Mouse (Mus musculus) gastrocnemius, postnatal 10 days (tissue): ENCODE results near the gene Map4k3. TPM values are rescaled to one million over a fixed set of nuclear protein-coding genes. Genes with fewer than 3 reads are reported as not detected.

Experiments used
- DNase-seq: peaks from one replicate; pipeline ENCODE4 v3.0.0; 2021; ENCODE audit warnings: mixed read lengths
- total RNA-seq, 2 experiments: library from RNA; stranded (reverse); gene quantifications; 2 replicates each; pipeline ENCODE4 v1.2.3; 2021

The Map4k3 gene
- total RNA-seq, 2 experiments from 2014 or later, result 21.8 to 28.5 TPM

DNA sequence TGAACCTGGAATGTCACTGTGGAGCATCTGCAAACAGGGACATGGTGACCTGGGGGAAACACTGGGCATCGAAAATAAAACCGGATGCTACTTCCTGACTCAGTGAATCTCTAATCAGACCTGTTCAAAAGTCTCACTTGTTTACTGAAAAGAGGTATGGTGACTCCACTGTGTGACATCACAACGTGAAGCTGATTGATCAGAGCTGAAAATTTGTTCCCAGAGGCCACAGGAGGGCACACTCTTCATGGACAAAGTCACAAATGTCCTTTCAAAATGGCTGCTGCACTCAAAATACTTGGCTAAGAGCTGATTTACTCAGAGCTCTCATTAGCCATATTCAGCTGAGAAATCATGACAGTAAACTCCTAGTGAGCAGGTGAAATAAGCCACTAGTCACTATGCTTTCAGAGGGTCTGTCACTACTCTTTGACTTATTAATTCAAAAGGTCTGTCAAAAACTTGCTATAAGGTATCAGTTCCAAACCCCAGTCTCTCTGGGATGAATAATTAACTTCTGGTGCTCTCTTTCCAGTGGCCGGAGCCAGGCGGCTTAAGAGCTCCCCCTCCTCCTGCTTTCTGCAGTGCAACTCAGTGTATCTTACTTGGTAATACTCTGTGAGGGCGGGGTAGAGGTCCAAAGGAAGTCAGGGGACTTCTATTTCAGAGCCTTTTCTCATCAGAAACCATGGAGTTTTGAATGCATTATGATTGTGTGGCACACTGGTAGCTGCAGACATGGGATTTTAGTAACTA lies 44.3 kb downstream of the Map4k3 start:
- DNase-seq, result no peak

DNA sequence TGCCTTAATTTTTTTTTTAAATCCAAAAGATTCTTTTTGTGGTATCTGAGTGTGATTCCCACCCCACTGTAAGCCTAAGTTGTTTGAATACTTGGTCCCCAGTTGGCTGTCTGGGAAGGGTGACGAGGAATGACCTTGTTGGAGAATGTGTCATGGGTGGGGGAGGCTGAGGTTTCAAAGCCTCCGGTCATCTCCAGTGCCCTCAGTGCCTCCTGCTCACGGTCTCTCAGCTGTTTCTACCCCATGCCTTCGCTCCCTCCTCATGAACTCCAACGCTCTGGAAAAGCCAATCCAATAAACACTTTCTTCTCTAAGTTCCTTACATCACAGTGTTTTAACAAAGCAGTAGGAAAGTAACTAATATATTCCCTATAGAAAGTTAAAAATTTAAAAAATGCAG lies 45.2 kb downstream of the Map4k3 start:
- DNase-seq, result no peak

DNA sequence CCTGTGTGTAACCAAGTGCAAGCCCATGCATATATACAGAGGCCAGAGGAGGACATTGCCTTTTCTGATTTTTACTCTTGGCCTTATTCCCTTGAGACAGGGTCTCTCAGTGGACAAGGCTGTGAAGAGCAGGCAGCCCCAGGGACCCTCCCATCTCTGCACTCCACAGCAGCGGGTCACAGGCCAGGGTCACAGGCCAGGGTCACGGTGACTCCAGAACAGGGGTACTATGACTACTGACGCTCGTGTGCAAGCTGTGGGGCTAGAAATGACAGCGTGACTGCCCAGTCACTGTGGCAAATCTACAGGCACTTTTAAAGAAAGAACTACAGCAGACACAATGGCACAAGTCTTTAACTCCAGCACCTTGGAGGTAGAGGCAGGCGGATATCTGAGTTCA lies 50.1 kb downstream of the Map4k3 start:
- no peak for DNase-seq

DNA sequence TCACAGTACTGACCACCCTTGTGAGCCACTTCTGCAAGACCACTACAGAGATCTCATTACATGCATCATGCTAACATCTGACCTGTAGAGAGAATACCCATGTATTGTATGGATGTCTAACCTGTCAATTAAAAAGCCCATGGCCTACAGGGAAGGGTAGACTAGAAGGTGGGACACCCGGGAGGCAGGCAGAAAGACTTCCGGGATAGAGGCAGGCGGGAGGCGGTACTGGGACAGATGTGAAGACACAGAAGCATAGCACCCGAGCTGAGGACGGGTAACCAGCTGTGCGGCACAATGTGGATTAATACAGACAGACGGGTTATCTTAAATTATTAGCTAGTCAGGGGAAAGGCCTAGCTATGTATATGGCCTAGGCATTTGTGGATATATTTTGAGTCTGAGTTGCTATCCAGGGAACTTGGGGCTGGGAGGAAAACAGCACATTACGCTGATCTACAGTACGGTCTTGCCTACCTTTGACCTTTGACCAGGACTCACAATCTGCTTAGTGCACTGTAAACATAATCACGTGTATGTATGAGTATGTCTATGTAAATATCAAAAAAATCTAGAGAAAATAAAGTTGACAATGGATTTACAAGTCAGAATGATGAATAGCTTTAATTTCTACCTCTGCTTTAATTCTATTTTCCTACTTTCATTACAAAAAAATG lies 51.3 kb downstream of the Map4k3 start:
- DNase-seq, result no peak

DNA sequence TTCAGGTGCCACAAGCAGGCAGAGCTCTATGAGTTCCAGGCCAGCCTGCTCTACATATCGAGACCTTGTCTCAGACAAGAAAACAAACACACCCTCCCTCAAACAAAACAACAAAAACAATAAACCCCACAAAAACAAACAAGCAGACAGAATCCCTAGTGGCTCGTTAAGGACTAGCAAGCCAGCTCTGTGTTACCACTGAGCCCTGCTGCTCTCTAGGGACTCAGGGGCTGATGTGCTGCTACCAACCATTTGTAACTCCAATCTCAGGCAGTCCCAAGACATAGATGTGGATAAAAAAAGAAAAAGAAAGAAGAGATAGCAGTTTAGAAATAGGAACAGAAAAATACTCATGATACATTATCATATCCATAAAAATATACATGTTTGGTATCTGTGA lies 52.1 kb downstream of the Map4k3 start:
- no peak for DNase-seq

DNA sequence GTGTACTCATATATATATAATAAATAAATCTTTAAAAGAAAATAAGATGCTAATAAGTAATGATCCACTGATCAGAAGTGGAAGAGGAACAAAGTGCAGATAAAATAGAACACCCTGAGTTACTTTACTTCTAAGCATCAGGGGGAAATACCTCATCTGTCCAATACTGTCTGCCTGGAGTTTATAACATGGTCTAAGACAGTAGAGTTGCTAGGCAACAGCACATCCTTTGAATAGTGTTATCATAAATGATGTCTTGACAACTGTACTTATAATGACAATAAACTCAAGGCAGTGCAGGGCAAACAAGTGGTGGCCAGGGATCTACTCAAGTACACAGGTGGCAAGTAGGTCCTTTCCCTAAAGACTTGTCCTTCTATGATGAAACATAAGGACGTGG lies 57.9 kb downstream of the Map4k3 start:
- no peak for DNase-seq

DNA sequence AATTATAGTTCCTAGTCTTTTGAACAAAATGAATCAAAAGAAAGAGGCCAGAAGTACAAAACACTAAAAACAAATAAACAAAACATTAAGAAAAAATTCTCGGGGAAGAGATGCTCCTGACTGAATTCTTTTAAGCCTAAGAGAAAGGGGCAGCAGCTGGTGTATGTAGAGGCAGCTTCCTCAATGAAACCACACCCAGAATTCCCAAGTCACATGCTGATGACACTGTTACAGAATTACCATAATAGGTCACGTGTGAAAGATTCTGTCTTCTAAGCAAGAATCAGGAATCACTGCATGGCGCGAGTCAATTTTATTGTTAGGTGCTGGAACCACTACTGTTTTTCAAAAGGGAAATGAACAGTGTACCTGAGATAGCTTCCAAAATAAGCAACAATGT lies 64.7 kb downstream of the Map4k3 start:
- DNase-seq, result no peak

DNA sequence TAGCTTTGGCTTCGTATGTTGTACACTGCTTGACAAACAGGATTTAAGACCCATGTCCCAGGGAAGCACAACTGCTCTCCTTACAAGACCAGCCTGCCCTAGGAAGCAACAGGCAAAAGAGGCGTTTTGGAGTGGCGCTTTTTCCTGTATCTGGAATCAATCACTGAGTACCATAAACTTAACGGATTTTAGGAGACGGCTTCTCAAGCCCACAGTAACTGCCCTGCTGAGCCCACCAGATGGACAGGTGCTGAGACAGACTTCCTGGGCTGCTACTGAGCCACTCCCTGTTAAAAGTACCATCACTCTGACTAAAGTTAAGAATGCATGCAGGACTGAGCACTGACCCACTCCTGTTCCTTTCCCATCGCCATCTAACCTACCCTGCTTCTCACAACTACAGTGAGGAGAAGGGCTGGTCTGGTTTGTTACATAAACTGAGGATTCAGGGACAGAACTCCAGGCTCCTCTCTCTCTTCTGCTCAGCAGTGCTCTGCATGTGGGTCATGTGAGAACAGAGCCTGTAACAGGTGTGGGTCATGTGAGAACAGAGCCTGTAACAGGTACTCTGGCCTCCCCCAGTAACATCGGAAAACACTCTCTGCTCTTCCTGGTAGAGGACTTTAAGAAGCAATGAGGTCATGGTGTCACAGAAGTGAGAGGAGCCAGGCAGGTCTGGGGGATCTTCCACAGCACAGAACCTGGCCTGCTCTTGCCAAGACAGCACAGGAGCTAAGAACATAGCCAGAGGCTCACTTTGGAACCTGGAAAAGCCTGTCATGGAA lies 65.3 kb downstream of the Map4k3 start:
- DNase-seq, result no peak

DNA sequence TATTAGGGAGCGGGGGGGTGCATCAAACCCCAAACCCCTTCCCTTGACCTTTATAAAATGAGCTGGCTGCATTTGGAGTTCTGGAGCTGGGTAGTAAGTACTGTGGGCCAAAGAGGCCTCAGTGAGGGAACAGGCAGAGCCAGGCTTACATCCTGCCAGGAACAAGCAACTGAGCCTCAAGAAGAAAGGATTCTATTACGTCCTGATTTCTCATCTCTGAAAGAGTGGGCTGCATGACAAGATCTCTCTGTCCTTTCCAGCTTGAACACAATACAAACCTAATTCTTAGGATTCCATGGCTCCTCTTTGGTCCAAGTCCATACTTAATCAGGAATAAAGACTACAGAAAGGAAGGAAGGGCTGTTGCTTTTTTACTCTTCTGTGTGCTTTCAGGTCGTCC lies 66.4 kb downstream of the Map4k3 start:
- DNase-seq, result no peak

DNA sequence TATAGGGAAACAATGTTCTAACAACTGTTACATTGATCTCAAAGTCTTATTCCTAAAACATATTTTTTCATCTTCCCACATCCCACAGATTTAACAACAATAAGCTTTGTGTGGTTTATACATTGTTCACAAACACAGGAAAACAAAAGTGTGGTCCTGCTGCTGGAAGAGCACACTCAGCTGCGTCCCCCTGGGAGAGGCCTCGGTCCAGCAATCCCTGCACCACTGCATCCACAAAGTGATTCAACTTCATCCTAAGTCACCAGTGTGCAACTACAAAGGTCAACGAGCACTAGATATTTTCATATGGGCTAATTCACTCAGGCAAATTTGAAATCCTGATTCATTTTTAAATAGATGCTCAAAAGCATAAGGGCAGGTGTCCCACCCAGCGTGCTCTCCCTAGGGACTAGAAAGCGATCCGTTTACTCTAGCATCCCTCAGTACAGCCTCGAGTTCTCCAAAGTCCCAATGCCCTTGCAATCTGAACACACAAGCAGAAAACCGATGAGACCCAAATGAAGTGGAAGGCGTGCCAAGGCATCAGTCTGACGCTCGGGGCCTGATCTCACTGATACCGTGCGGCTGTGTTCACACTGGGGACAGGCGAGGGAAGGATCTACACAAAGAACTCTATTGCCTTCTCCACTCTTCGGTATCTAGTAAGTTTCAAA lies 67.4 kb downstream of the Map4k3 start:
- no peak for DNase-seq

DNA sequence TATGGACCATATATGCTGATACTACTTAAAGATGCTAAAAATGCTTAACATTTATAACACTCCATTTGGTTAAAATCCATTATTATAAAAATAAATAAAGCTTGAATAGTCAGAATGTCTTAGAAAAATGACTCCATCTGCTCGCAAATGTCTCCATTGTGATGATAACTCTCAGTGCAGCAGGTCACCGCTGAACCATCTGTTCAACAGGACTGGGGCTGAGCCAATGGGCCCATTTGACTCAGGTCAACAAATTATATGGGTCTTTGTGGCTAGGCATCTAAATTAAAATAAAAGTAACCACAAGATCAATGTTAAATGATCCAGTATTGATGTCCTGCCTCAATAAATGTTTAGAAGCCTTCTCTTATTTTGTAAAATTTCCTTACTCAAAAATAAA lies 68.1 kb downstream of the Map4k3 start:
- no peak for DNase-seq

DNA sequence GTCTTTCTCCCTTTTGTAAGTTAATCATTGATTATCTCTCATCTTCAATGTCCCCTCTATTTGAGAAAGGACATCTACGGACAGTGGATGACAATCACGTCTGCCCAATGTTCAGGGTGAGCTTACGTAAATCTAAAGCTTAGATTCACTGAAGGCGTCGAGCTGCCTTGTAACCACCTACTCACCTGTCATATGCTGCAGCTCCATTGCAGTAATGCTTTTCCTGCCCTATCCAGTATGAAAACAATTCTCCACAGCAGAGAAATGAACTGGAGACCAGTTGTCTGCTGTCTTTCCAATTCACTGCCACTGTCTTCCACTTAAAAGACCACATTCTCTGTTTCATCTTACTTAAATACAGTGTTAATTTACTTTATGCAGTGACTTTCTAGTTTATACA lies 68.5 kb downstream of the Map4k3 start:
- DNase-seq, result no peak

DNA sequence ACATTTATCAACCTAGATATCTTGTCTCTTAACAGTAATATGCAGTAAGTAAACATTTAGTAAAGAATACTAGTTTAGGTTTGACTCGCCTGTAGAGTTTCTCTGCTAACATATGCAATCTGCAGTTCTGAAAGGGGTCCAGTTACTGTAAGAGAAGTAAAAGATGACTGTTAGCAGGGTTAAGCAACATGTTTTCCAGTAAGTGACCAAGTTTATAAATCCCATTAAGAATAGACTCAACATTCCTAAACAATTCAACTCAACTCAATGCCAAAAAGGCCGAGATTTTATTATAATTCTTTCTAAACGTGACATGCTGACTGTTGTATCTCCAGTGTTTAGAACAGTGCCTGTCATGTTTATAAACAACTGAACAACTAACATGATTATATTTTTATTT lies 74.0 kb downstream of the Map4k3 start:
- no peak for DNase-seq

DNA sequence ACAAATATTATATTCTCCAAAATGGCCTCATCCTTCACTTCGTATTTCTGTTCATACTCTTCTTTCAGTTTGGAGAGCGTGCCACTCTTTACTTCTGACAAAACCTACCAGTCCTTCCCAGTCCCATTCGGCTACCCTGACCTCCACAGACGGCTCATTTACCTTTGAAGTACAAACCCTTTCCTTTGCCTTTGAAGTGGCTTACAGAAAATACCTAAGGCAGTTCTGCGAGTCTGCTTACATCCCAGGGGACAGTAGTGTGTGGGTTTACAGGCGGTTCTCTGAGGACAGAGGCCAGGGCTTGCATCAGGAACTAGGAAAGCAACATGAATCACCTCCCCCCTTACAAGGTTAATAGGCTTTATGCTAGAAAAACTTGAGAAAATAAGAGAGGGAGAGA lies 75.5 kb downstream of the Map4k3 start:
- no peak for DNase-seq

DNA sequence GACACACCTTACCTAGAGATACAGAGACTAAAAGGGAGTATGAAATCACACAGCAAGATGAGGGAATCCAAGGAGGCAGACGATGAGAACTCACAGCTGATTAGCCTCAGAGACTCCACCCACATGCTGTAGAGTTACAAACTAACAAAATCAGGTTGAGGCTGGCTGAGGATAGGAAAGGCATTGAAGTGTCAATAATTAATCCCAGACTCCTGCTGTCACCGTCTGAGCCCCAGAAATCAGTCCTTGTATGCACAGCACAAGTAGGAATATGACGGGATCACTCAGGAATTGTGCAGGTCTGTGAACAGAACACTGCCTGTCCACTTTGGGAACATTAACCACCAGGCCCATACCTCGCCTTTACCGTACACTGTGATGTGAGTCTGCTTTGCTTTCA lies 81.4 kb downstream of the Map4k3 start:
- DNase-seq, result no peak

DNA sequence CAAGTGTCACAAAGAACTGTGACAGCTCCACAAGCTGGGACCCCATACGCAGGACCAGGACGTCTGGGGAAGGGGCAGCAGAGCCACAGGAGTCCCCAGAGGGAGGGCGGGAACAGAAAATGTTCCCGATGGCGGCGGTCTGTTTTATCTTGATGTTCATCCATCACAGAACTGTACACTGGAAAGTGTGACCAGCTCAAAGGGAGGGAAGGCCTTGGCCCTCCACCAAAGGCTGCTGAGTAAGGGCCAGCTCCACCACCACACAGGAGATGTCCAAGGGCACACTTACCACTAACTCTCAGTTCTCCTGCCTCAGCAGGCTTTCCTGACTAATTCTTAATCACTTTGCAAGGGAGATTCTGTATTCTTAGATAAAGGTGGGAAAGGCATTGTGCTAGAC lies 82.2 kb downstream of the Map4k3 start:
- no peak for DNase-seq

DNA sequence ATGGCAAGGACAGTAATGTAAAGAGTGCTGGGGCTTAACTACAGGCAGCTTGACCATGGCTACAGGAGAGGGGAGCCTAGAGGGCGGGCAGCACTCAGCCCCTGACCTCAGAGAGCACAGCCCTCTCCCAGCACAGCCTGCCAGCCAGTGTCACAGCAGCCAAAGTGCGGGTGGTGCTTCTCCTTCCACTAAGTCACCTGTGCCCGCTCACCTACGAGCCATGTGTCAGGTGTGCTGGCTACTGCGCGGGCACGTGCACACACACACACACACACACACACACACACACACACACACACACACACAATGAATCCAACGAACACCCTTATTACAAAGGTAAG lies 82.6 kb downstream of the Map4k3 start:
- DNase-seq, result no peak

DNA sequence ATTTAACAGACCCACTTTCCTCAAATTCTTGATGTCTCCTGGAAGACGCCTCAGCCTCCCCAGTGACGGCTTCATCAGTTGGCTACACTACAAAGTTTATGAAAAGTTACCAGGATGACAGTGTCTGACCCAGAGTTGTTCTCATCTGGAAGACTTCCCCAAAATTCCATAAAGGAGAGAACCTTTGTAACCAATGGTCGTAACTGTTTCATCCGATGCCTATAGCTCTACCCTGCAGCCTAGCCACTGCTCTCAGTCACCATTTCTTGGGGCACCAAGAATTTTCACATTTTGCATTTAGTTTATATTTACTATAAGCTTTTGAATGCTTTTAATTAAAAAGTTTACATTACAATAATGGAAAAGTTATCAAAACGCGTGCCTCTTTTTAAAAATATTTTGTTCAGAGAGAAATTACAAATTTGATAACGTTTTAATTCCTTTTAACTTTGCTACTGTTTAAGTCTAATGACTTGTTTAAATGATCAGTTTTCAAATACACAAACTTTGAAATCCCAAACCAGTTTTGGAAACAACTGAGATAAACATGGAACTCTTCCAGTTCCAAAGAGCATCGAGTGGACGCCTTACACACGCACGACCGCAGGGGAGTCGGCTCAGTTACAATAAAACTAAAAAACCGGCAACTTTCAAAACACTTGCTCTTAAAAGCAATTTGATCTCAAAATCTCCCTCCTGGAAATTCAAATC lies 83.1 kb downstream of the Map4k3 start:
- no peak for DNase-seq

DNA sequence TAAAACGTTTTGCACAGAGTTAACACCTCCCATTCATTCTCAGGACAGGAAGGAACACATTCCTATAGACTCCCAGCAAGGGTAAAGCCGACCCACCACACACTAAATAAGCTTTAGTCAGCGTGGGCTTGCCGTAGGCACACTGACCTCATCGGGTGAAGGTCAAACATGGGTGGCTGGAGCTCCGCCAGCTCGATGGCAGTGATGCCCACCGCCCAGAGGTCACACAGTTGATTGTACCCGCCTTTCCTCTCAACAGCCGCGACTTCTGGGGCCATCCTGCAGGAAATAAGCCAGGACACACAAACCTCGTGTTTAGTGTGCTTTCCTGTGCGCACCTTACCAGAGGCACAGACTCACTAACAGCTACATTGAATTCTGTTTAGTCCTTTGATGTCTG lies 83.7 kb downstream of the Map4k3 start:
- no peak for DNase-seq

DNA sequence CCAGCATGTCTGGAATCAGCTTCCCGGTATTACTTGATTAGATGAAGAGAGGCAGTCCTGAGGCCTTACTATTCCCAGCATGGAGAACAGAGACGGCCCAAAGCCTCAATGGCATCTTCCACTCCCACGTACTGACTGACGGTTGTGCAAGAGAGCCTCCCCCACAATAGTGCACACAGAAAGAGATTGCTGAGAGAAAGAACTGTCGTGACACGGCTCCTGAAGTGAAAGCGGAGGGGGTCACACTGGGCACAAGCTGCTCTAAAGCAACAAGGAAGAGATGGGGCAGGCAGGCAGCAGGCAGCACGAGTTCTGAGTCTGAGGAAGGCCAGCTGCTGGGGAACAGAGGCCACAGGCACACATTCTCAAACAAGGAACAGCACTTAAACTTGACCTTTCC lies 90.2 kb downstream of the Map4k3 start:
- no peak for DNase-seq

DNA sequence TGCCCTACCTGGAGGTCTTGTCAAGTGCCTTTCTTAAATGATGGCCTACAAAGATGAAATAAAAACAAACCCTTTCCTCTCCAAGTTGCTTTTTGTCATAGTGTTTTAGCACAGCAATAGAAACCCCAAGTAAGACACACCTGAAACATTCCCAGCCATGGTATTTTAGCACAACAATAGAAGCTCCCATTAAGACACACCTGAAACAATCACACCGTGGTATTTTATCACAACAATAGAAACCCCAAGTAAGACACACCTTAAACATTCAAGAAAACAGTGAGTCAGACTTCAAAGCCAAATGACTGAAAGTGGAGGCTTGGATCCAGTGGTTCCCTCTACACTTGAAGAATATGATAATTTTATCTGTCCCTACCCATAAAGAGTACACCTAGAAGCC lies 92.5 kb downstream of the Map4k3 start:
- no peak for DNase-seq

DNA sequence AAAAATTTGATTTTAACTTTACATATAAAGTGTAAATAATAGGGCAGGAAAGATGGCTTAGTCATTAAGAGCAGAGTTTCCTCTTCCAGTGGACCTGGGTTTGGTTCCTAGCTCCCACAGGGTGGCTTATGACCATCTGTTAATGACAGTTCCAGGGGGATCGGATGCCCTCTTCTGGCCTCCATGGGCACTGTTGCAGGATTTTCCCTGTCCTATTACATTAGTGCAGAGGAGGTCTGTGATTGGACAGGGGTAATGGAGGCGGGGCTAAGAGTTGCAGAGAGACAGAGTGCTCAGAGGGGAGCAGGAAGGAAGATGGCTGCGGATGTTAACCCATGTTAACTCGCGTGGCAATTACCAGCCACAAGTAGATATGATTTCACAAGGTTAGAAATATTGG lies 95.4 kb downstream of the Map4k3 start:
- no peak for DNase-seq
